Mouse (Mus musculus): ENCODE data around the gene Olfr582. TPM values are rescaled to one million over a fixed set of nuclear protein-coding genes. Genes with fewer than 3 reads are reported as not detected.

The Olfr582 gene
- not detected in 2 replicates for polyA plus RNA-seq (2016; fragmentation: Nextera tagmentation; extraction: Ambion mirVana)

- no peak within 1 kb of the TSS for H3K4me3 ChIP-seq
- H3K9me3 ChIP-seq = no peaks in the 10 kb centered on the region
- no peak for DNase-seq (ENCODE audit: low spot score)
- no peaks in the 10 kb centered on the region for H3K27me3 ChIP-seq (ENCODE audit: insufficient read depth, poor library complexity, severe bottlenecking)
- H3K4me1 ChIP-seq = no peaks in the 10 kb centered on the region
- no peaks in the 10 kb centered on the region for H3K36me3 ChIP-seq
- H3K27ac ChIP-seq = no peak within 1 kb of the TSS
Observed at GRCm38 (mm10) chr7:103037724-103038123, at the start of gene Olfr582. Gene Olfr582 (plus strand): TSS chr7:103038024.

- 62% methylated on average over 3 of the region's 3 CpGs for WGBS
- Histone ChIP-seq H3K36me3 (no peaks in the 10 kb centered on the region), H3K4me1 (no peaks in the 10 kb centered on the region), H3K27me3 (ENCODE audit: insufficient read depth, poor library complexity, severe bottlenecking) (no peaks in the 10 kb centered on the region), H3K4me3 (no peak within 1 kb of the TSS), H3K27ac (no peak within 1 kb of the TSS), H3K9me3 (no peaks in the 10 kb centered on the region)
- no peak for DNase-seq (ENCODE audit: low spot score)
Observed at GRCm38 (mm10) chr7:102989224-102989623, 48.6 kb upstream of the Olfr582 start, which contains the start of gene Olfr578. Gene Olfr578 (minus strand): TSS chr7:102989324.

GRCm38 (mm10) chr7:103051000-103051399 is 13.2 kb downstream of the Olfr582 start, which contains the start of gene Olfr583:
Gene Olfr583 (plus strand): TSS chr7:103051300.
- DNase-seq (ENCODE audit: low spot score) = no peak
- Histone ChIP-seq H3K36me3 (no peaks in the 10 kb centered on the region), H3K9me3 (no peaks in the 10 kb centered on the region), H3K27ac (no peak within 1 kb of the TSS), H3K4me3 (no peak within 1 kb of the TSS), H3K27me3 (ENCODE audit: insufficient read depth, poor library complexity, severe bottlenecking) (no peaks in the 10 kb centered on the region), H3K4me1 (no peaks in the 10 kb centered on the region)
- 71% methylated on average over 1 of the region's 1 CpGs for WGBS

GRCm38 (mm10) chr7:103081585-103081984 is 43.8 kb downstream of the Olfr582 start, which contains the start of gene Olfr584:
Gene Olfr584 (plus strand): TSS chr7:103081885.
- Histone ChIP-seq H3K27me3 (ENCODE audit: insufficient read depth, poor library complexity, severe bottlenecking) (no peaks in the 10 kb centered on the region), H3K4me3 (no peak within 1 kb of the TSS), H3K4me1 (no peaks in the 10 kb centered on the region), H3K27ac (no peak within 1 kb of the TSS), H3K36me3 (no peaks in the 10 kb centered on the region), H3K9me3 (0 out of 2 replicates have a peak, but pooled peaks cover 5% of the 10 kb centered on the region)
- DNase-seq (ENCODE audit: low spot score) = no peak
- 54% methylated on average over 1 of the region's 1 CpGs for WGBS

Other genes starting within 250 kb of the Olfr582 start
- gene Olfr564, start 234.5 kb upstream of the Olfr582 start, polyA plus RNA-seq (2016; fragmentation: Nextera tagmentation; extraction: Ambion mirVana) = not detected in 2 replicates
- gene Olfr566, start 179.3 kb upstream of the Olfr582 start, polyA plus RNA-seq (2016; fragmentation: Nextera tagmentation; extraction: Ambion mirVana) = not detected in 2 replicates
- not detected in 2 replicates for gene Olfr568, start 160.9 kb upstream of the Olfr582 start, polyA plus RNA-seq (2016; fragmentation: Nextera tagmentation; extraction: Ambion mirVana)
- gene Olfr569, start 147.1 kb upstream of the Olfr582 start, polyA plus RNA-seq (2016; fragmentation: Nextera tagmentation; extraction: Ambion mirVana) = not detected in 2 replicates
- not detected in 2 replicates for gene Olfr570, start 143.4 kb upstream of the Olfr582 start, polyA plus RNA-seq (2016; fragmentation: Nextera tagmentation; extraction: Ambion mirVana)
- not detected in 2 replicates for gene Olfr571, start 120.5 kb upstream of the Olfr582 start, polyA plus RNA-seq (2016; fragmentation: Nextera tagmentation; extraction: Ambion mirVana)
- not detected in 2 replicates for gene Olfr572, start 113.6 kb upstream of the Olfr582 start, polyA plus RNA-seq (2016; fragmentation: Nextera tagmentation; extraction: Ambion mirVana)
- not detected in 2 replicates for gene Olfr573-ps1, start 95.4 kb upstream of the Olfr582 start, polyA plus RNA-seq (2016; fragmentation: Nextera tagmentation; extraction: Ambion mirVana)
- gene Olfr574, start 89.6 kb upstream of the Olfr582 start, polyA plus RNA-seq (2016; fragmentation: Nextera tagmentation; extraction: Ambion mirVana) = not detected in 2 replicates
- gene Olfr575, start 79.2 kb upstream of the Olfr582 start, polyA plus RNA-seq (2016; fragmentation: Nextera tagmentation; extraction: Ambion mirVana) = not detected in 2 replicates
- gene Olfr576, start 75.4 kb upstream of the Olfr582 start, polyA plus RNA-seq (2016; fragmentation: Nextera tagmentation; extraction: Ambion mirVana) = not detected in 2 replicates
- not detected in 2 replicates for gene Olfr577, start 62.1 kb upstream of the Olfr582 start, polyA plus RNA-seq (2016; fragmentation: Nextera tagmentation; extraction: Ambion mirVana)
- gene Olfr578, start 48.7 kb upstream of the Olfr582 start, polyA plus RNA-seq (2016; fragmentation: Nextera tagmentation; extraction: Ambion mirVana) = not detected in 2 replicates
- gene Olfr583, start 13.3 kb downstream of the Olfr582 start, polyA plus RNA-seq (2016; fragmentation: Nextera tagmentation; extraction: Ambion mirVana) = not detected in 2 replicates
- gene Olfr584, start 43.9 kb downstream of the Olfr582 start, polyA plus RNA-seq (2016; fragmentation: Nextera tagmentation; extraction: Ambion mirVana) = not detected in 2 replicates
- gene Olfr585, start 59.7 kb downstream of the Olfr582 start, polyA plus RNA-seq (2016; fragmentation: Nextera tagmentation; extraction: Ambion mirVana) = not detected in 2 replicates
- gene Olfr586, start 87.6 kb downstream of the Olfr582 start, polyA plus RNA-seq (2016; fragmentation: Nextera tagmentation; extraction: Ambion mirVana) = not detected in 2 replicates
- not detected in 2 replicates for gene Olfr588-ps1, start 102.9 kb downstream of the Olfr582 start, polyA plus RNA-seq (2016; fragmentation: Nextera tagmentation; extraction: Ambion mirVana)
- gene Olfr589, start 118.3 kb downstream of the Olfr582 start, polyA plus RNA-seq (2016; fragmentation: Nextera tagmentation; extraction: Ambion mirVana) = not detected in 2 replicates
- not detected in 2 replicates for gene Olfr591, start 140.3 kb downstream of the Olfr582 start, polyA plus RNA-seq (2016; fragmentation: Nextera tagmentation; extraction: Ambion mirVana)
- gene Olfr592, start 146.8 kb downstream of the Olfr582 start, polyA plus RNA-seq (2016; fragmentation: Nextera tagmentation; extraction: Ambion mirVana) = not detected in 2 replicates
- gene Olfr593, start 173.8 kb downstream of the Olfr582 start, polyA plus RNA-seq (2016; fragmentation: Nextera tagmentation; extraction: Ambion mirVana) = not detected in 2 replicates
- not detected in 2 replicates for gene Olfr594, start 179.0 kb downstream of the Olfr582 start, polyA plus RNA-seq (2016; fragmentation: Nextera tagmentation; extraction: Ambion mirVana)
- gene Usp17ld, start 214.5 kb downstream of the Olfr582 start, polyA plus RNA-seq (2016; fragmentation: Nextera tagmentation; extraction: Ambion mirVana) = not detected in 2 replicates

Measured in heart, embryonic 10.5 days (tissue).